Mouse (Mus musculus) heart, embryonic 10.5 days (tissue): ENCODE results near the gene Dmrta2. TPM values are rescaled to one million over a fixed set of nuclear protein-coding genes. Genes with fewer than 3 reads are reported as not detected.

Experiments used
- DNase-seq: peaks from one replicate; pipeline ENCODE4 v3.0.0-alpha.2; 2017; ENCODE audit warnings: low spot score
- H3K27ac ChIP-seq: fragments of 300-500 bp; sonication (generic); 2 replicates; pipeline ENCODE4 v1.5.1; 2016; ENCODE audit warnings: mild to moderate bottlenecking
- H3K27me3 ChIP-seq: fragments of 300-500 bp; sonication (generic); 2 replicates; pipeline ENCODE4 v1.6.1; 2016; ENCODE audit warnings: mild to moderate bottlenecking; ENCODE audit not compliant: poor library complexity, insufficient read depth, severe bottlenecking
- H3K36me3 ChIP-seq: fragments of 300-500 bp; sonication (generic); 2 replicates; pipeline ENCODE4 v1.6.1; 2016; ENCODE audit warnings: mild to moderate bottlenecking, moderate library complexity
- H3K4me1 ChIP-seq: fragments of 300-500 bp; sonication (generic); 2 replicates; pipeline ENCODE4 v1.6.1; 2016; ENCODE audit warnings: mild to moderate bottlenecking
- H3K4me3 ChIP-seq: fragments of 300-500 bp; sonication (generic); 2 replicates; pipeline ENCODE4 v1.5.1; 2016; ENCODE audit warnings: mild to moderate bottlenecking, moderate library complexity
- H3K9me3 ChIP-seq: fragments of 300-500 bp; sonication (generic); 2 replicates; pipeline ENCODE4 v1.6.1; 2016; ENCODE audit warnings: mild to moderate bottlenecking, moderate library complexity
- WGBS: fragments of 180-500 bp; shearing (Covaris S2); methylation state at CpG from one replicate; pipeline ENCODE4 v1.1.7; 2016; 5-methylcytosine and 5-hydroxymethylcytosine counted together
- polyA plus RNA-seq: library from polyadenylated mRNA; unstranded; fragments of >200 nt; fragmentation: Nextera tagmentation; extraction: Ambion mirVana; gene quantifications from 2 replicates; pipeline ENCODE4 v1.2.1, GENCODE M21; 2016

Gene Dmrta2
- polyA plus RNA-seq, 1 experiment from 2014 or later, result 0.15 TPM

DNA sequence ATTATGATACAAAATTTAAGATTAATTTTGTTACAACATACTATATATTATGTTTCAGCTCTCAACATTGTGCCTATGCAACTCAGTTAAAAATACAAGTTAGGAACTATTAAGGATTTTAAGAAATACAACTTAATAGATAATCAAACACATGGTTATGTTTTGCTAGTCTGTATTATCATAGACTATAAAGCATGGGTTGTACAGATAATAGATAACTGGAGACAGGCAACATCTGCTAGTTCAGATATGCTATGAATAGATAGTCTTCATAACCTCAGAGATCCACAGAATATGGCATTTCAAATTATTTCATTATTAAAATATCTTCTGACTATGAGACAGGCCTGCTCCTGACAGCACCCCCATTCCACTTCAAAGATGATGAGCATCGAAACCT, 28.2 kb downstream of the Dmrta2 start:
- DNase-seq, result no peak
- WGBS, result 88% methylated on average over 1 of the region's 1 CpGs
- H3K4me1 ChIP-seq, result no peaks in the 10 kb centered on the region
- H3K36me3 ChIP-seq, result no peaks in the 10 kb centered on the region
- H3K9me3 ChIP-seq, result no peaks in the 10 kb centered on the region
- H3K27me3 ChIP-seq, result no peaks in the 10 kb centered on the region
- H3K27ac ChIP-seq, result no peak overlapping the region
- H3K4me3 ChIP-seq, result no peak overlapping the region

DNA sequence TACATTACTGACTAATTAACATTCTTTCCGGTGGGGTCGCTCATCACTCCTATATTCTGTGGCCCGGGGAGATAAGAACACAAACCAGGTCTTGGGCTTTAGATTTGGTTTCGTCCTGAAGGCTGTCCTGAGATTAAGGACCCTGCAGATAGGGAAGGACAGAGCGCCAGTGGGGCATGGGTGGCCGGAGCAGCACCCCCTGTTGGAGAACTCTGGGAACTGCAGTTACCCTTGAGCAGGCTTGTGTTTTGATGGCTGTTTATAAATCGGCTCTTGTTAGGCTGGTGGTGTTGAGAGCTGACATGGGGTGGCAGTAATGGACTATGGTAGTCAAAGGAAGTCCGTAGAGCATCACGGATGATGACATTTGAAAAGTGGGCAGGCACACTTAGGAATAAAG, 41.3 kb downstream of the Dmrta2 start:
- WGBS, result 41% methylated on average over 9 of the region's 9 CpGs
- H3K4me1 ChIP-seq, result no peaks in the 10 kb centered on the region
- H3K4me3 ChIP-seq, result no peak overlapping the region
- H3K27me3 ChIP-seq, result peaks cover 46% of the 10 kb centered on the region
- no peak overlapping the region for H3K27ac ChIP-seq
- no peaks in the 10 kb centered on the region for H3K9me3 ChIP-seq
- H3K36me3 ChIP-seq, result no peaks in the 10 kb centered on the region
- no peak for DNase-seq

DNA sequence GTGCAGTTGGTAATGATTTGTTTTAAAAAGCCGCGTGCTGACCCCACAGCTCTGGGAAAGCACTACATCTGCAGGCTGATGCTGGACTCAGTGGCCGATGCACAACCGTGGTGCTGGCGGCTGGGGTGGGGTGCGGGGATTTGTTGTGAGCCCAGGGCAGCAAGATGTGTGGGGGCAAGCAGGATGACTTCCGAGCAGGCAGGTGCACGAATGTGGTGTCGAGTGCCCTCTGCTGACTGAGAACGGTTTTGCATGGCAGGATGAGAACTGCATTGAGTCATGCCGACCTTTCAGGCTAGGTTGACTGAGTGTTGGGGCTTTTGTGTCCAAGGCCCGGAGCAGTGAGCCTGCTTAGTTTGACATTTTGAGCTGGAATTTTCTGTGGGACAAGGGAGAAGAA, 42.4 kb downstream of the Dmrta2 start:
- peak; percentile 87 for DNase-seq
- no peaks in the 10 kb centered on the region for H3K36me3 ChIP-seq
- peak overlapping the region; percentile 22; the same call in 1 of the 2 replicates for H3K4me3 ChIP-seq
- no peaks in the 10 kb centered on the region for H3K4me1 ChIP-seq
- H3K27me3 ChIP-seq, result peaks cover 46% of the 10 kb centered on the region
- WGBS, result 13% methylated on average over 12 of the region's 12 CpGs
- no peaks in the 10 kb centered on the region for H3K9me3 ChIP-seq
- no peak overlapping the region for H3K27ac ChIP-seq

DNA sequence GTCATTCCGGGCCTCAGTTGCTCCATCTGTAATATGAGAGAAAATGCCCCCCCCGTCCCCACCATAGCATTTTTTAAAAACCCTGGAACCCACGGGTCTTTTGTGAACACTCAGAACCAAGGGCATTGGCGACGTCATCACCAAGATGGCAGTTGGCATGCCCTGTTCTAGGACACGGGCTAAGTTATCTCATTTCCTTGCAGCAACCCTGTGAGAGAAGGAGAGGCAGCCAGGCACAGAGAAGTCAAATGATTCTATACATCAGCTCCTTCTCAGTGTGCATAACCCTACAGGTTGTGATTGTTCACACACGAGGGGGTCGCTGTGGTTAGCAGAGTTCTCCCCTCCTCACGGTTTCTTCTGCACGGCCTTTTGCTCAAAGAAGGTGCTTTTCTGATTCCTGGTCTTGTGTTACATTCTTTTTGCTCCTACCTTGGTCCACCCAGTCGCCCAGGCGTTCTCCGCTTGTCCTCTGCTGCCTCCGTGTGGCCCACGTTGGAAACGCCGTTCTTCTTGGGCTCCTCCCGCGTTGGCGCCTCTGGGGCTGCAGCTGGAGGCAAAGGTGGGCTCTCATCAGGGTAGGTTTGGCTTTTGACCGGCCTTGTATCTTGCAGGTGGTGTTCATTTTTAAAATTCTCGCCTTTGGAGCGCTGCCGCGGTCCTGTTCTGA, 44.2 kb downstream of the Dmrta2 start:
- Histone ChIP-seq H3K4me1 (no peaks in the 10 kb centered on the region), H3K36me3 (no peaks in the 10 kb centered on the region), H3K4me3 (0 out of 2 replicates have a peak overlapping the region, but pooled peaks have one; percentile 29), H3K9me3 (no peaks in the 10 kb centered on the region), H3K27ac (no peak overlapping the region), H3K27me3 (peaks cover 46% of the 10 kb centered on the region)
- WGBS, result 16% methylated on average over 25 of the region's 25 CpGs
- DNase-seq, result peak; percentile 88

DNA sequence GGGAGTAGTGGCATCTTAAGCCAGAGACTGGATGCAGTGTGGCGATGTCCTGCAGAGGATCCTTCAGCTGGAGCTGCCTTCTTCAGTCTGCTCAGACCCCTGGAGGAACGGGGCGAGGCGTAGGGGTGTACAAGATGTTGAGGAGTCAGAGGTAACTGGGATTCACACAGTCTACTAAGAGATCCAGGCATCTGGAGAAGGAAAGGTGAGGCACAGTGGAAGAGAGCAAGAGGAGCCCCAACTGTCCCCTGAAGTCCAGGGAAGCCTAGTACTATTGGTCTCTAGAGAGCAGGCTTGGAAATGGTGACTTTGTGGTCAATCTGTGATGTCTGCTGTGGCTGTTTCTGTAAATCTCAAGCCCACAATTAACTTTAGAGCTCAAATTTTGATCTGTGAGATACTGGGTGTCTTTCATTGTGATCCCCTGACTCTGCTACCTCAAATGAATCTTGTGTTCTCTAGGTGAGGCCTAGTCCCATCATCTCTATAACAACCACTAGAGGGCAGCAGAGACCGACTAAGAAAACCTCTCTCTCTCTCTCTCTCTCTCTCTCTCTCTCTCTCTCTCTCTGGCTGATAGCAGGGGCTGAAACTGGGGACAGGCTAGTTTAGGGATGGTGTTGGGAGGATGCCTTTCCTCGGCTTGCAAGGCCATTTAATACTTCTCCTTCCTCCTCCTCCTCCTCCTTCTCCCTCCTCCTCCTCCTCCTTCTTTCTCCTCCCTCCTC, 50.8 kb downstream of the Dmrta2 start:
- DNase-seq, result peak; percentile 72
- H3K27me3 ChIP-seq, result peaks cover 15% of the 10 kb centered on the region; the same call in 1 of the 2 replicates
- no peaks in the 10 kb centered on the region for H3K4me1 ChIP-seq
- H3K9me3 ChIP-seq, result no peaks in the 10 kb centered on the region
- no peaks in the 10 kb centered on the region for H3K36me3 ChIP-seq
- no peak overlapping the region for H3K4me3 ChIP-seq
- H3K27ac ChIP-seq, result no peak overlapping the region
- 54% methylated on average over 6 of the region's 6 CpGs for WGBS

DNA sequence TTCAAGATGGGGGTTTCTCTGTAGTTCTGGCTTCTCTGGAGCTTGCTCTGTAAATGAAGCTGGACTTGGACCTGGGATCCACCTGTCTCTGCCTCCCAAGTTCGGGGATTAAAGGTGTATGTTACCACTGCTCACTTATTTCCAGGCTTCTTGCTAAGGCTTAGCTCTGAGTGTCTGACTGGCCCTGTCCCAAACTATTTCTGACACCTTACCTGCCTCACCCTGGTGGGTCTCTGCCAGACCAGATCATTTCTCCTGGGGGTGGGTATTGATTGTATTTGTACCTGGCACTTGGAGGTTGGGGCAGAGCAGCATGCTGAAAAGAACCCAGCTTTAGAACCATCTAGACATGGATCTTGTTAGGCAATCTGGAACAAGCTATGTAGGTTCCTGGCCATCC, 51.6 kb downstream of the Dmrta2 start:
- peaks cover 9% of the 10 kb centered on the region; the same call in 1 of the 2 replicates for H3K27me3 ChIP-seq
- H3K9me3 ChIP-seq, result no peaks in the 10 kb centered on the region
- H3K27ac ChIP-seq, result no peak overlapping the region
- H3K4me3 ChIP-seq, result no peak overlapping the region
- 87% methylated on average over 1 of the region's 1 CpGs for WGBS
- peak; percentile 56 for DNase-seq
- no peaks in the 10 kb centered on the region for H3K36me3 ChIP-seq
- H3K4me1 ChIP-seq, result no peaks in the 10 kb centered on the region
